Mouse (Mus musculus): ENCODE data around the gene Suclg1.

The Suclg1 gene

GRCm38 (mm10) chr6:73251336-73251735 is 3.2 kb downstream of the Suclg1 start:
- DNase-seq, result no peak

GRCm38 (mm10) chr6:73252396-73252795 is 4.2 kb downstream of the Suclg1 start:
- no peak for DNase-seq

- no peak for DNase-seq
These were observed 4.8 kb downstream of the Suclg1 start for GRCm38 (mm10) chr6:73253006-73253405.

GRCm38 (mm10) chr6:73253584-73253983 is 5.4 kb downstream of the Suclg1 start:
- DNase-seq, result no peak

GRCm38 (mm10) chr6:73254307-73255228 is 6.4 kb downstream of the Suclg1 start:
- DNase-seq, result peak; percentile 43

- no peak for DNase-seq
These were observed 8.9 kb downstream of the Suclg1 start for GRCm38 (mm10) chr6:73257068-73257467.

GRCm38 (mm10) chr6:73260110-73260509 is 11.9 kb downstream of the Suclg1 start:
- no peak for DNase-seq

- DNase-seq, result no peak
These were observed 16.6 kb downstream of the Suclg1 start for GRCm38 (mm10) chr6:73264801-73265200.

- DNase-seq, result no peak
These were observed 19.6 kb downstream of the Suclg1 start for GRCm38 (mm10) chr6:73267738-73268311.

GRCm38 (mm10) chr6:73269374-73269773 is 21.2 kb downstream of the Suclg1 start:
- DNase-seq, result peak; percentile 54

- no peak for DNase-seq
These were observed 23.4 kb downstream of the Suclg1 start for GRCm38 (mm10) chr6:73271546-73272091.

GRCm38 (mm10) chr6:73275002-73275401 is 26.8 kb downstream of the Suclg1 start:
- no peak for DNase-seq

GRCm38 (mm10) chr6:73279681-73280080 is 31.5 kb downstream of the Suclg1 start:
- no peak for DNase-seq

GRCm38 (mm10) chr6:73280546-73281115 is 32.4 kb downstream of the Suclg1 start:
- DNase-seq, result no peak

- no peak for DNase-seq
These were observed 38.1 kb downstream of the Suclg1 start for GRCm38 (mm10) chr6:73286326-73286725.

- no peak for DNase-seq
These were observed 58.7 kb downstream of the Suclg1 start for GRCm38 (mm10) chr6:73306837-73307236.

GRCm38 (mm10) chr6:73308685-73309520 is 60.7 kb downstream of the Suclg1 start:
- no peak for DNase-seq

GRCm38 (mm10) chr6:73311335-73311734 is 63.2 kb downstream of the Suclg1 start:
- no peak for DNase-seq

GRCm38 (mm10) chr6:73311786-73312185 is 63.6 kb downstream of the Suclg1 start:
- DNase-seq, result no peak

GRCm38 (mm10) chr6:73314923-73315603 is 66.9 kb downstream of the Suclg1 start:
- DNase-seq, result peak; percentile 10

GRCm38 (mm10) chr6:73322306-73322705 is 74.1 kb downstream of the Suclg1 start:
- DNase-seq, result no peak
